Mouse (Mus musculus): ENCODE data around the gene Sncg.

Gene Sncg

GRCm38 (mm10) chr14:34332476-34332875 lies 42.1 kb downstream of the Sncg start:
- DNase-seq, result peak; percentile 28

GRCm38 (mm10) chr14:34331886-34332285 lies 42.7 kb downstream of the Sncg start:
- DNase-seq, result no peak

- DNase-seq, result no peak
Measured at GRCm38 (mm10) chr14:34330657-34331158, 43.9 kb downstream of the Sncg start.

GRCm38 (mm10) chr14:34327618-34328017 lies 47.0 kb downstream of the Sncg start:
- no peak for DNase-seq

GRCm38 (mm10) chr14:34326606-34327005 lies 48.0 kb downstream of the Sncg start:
- DNase-seq, result no peak

GRCm38 (mm10) chr14:34323576-34324085 lies 51.0 kb downstream of the Sncg start:
- DNase-seq, result no peak
